Mouse (Mus musculus) small intestine, adult 10 weeks (tissue): Measurements from ENCODE around the gene Ttyh2. TPM values are rescaled to one million over a fixed set of nuclear protein-coding genes. Genes with fewer than 3 reads are reported as not detected.

Experiments
- polyA plus RNA-seq: library from polyadenylated mRNA; stranded (reverse); fragments of 350-450 nt; fragmentation: Illumina TruSeq; extraction: RNeasy Lipid Tissue Mini Kit (QIAGEN cat#74804); gene quantifications from one replicate; pipeline ENCODE4 v1.2.3, GENCODE M21; 2014; ENCODE audit warnings: low replicate concordance

The Ttyh2 gene
- polyA plus RNA-seq: 3.2 TPM

DNA sequence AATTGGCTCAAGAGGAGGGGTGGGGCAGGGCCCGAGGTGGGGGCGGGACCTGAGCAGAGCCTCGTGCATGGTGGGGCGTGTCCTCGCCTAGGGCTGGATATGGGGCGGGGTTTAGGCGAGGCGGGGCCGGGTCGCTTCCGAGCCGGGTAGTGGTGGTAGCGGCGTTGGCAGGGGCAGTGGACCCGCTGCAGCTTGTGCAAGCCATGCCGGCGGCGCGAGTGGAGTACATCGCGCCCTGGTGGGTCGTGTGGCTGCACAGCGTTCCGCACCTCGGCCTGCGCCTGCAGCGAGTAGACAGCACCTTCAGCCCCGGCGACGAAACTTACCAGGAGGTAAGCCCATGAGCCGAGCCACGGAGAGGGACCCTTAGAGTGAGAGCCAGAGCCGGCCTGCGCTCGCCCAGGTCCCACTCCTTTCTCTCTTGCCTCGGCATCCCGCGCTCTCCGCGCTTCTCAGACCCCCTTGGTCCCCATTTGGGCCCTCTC lies at the start of gene Ttyh2:
Gene Ttyh2 (plus strand): TSS at position 91 of the 485 bp plus-strand sequence.

GRCm38 (mm10) chr11:114668301-114668710 lies 6.9 kb upstream of the Ttyh2 start, which contains the start of gene Rpl38:
Gene Rpl38, plus strand, starts transcription at chr11:114668524.

DNA sequence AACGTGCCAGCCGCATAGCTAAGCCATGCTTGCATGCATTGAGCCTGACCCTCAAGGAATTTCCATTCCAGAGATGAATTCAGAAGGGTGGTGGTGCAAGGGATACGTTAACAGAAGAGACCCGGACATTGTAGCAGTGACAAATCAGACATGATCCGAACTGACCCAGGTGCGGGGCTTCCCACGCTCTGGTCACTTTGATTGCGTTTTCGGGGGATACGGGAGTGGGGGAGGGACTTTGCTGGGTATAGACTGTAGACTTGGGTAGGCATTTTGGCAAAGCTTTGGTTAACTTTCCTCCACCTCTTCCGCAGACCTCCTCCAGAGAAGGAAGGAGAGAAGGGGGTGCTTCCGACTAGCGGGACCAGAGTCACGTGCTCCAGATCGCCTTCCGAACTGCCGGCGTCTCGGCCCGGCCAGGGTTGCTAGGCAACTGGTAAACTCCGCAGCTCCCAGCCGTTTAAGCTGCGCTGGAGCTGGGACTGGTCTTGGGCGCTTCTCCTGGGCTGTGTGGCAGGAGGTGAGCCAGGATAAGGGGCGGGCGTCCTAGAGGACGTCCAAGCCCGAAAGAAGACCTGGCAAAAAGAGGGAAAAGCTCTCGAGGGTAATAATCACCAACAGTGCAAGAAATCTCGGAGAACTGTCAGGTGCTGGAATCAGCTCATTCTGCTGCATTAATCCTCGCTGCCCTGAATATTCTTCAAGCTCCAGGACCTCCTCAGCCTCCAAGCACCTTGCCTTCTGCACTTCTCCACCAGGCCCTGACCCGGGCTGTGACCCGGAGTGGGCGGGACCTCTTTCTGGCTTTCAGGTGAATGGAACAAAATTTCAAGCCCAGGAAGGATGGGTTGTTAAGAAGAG lies 52.0 kb downstream of the Ttyh2 start, which contains the start of gene Dnaic2:
Gene Dnaic2 (plus strand): TSS at position 444 of the 861 bp plus-strand sequence.

DNA sequence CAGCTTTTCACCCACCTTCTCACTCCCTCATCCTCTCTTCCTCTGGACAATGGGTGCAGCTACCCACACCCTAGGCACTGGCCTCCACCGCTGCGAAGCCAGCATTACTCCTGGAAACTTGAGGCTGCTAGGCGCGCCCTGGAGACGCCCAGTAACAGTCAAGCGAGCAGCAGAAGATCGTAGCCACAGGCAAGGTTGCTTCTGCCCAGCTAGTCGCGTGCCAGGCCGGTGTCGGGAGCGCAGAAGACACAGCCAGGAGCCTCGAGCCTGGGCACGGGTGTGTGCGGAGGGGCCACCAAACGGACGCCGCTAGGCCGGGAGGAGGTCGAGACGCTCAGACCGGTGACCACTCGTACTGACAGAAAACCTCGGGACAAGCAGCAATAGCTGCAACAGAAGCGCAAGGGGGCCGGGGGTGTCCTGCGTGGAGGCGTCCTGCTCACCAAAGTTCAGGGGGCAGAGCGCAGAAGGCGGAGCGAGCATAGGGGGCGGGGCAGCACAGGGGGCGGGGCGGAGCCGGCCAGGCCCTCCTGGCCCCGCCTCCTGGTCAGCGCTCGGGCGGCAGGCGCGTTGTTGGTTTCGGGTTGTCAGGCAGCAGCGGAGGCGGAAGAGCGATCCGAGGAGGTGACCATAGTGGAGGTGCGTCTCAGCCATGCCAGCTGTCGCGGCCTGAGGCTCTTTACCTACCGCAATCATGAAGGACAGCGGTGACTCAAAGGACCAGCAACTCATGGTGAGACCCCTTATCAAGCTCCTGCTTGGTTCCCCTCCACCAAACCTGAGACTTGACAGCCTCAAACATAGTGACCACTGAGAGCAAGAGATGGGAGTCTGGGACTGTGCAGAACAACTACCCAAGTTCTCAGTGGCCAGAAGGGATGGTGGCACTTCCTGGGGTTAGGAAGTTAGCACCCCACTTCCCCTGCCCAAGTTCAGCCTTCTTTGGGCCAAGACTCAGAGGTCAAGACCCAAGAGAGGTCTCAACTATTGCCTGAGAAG lies 89.9 kb downstream of the Ttyh2 start, which contains the start of gene Kif19a:
Gene Kif19a (plus strand): TSS at position 569 of the 999 bp plus-strand sequence.

Other genes with a start within 250 kb of the Ttyh2 start
- 43.6 TPM for gene Rpl38, start 6.9 kb upstream of the Ttyh2 start, polyA plus RNA-seq
- gene Dnaic2, start 52.0 kb downstream of the Ttyh2 start, polyA plus RNA-seq: not detected
- not detected for gene Kif19a, start 90.0 kb downstream of the Ttyh2 start, polyA plus RNA-seq
- gene Btbd17, start 120.5 kb downstream of the Ttyh2 start, polyA plus RNA-seq: not detected
- gene Gpr142, start 123.5 kb downstream of the Ttyh2 start, polyA plus RNA-seq: not detected
- 0.33 TPM for gene Gprc5c, start 175.7 kb downstream of the Ttyh2 start, polyA plus RNA-seq
- 6.1 TPM for gene Cd300a, start 214.6 kb downstream of the Ttyh2 start, polyA plus RNA-seq